In the genomic region with DNA sequence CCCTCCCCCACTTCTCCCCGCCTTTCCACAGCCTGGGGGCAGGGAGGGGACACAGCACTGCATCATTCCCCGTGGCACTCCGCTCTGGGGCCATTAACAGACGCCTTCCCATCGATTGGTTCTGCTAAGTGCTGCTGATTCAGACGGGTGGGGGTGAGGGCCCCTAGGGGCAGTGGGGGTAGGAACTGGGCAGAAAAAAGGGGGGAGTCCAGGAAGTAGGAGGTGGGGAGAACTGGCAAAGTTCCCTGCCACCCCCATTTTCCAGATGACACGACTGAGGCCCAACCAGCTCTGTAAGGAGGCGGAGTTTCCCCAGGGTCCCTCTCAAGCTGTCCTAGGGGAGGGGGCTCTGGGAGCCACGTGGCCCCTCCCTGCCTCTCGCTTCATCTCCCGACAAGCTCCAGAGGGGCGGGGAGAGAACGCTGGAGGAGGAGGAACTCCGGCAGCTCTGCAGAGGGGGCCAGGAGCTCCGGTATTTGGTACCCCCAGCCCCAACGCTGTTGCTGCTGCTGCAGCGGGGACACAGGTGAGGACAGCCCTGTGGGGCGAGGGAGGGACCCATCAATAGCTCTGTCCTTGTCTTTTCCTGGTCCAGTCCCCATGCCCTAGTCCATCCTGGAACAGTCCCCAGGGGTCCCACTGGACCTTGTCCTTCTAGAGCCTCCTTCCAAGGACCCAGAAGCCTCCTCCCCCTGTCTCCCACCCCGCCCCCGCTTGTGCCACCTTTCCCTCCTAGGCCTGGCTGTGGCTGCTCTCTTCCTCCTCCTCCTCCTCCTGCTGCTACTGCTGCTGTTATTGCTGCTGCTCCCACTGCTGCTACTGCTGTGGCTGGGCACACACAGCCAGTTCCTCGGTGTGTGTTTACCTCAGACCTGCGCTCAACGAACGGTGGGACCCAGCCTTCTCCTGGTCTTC, we compare ENCODE assay signal across 7 mouse cellular contexts. TPM values are rescaled to one million over a fixed set of nuclear protein-coding genes. Genes with fewer than 3 reads are reported as not detected.
DNase-seq lines count a peak whose midpoint lies in the region; ATAC-seq and TF ChIP-seq lines count a peak whose summit lies in the region.

A gene (plus strand): TSS at position 425 of the 915 bp plus-strand sequence.

- WGBS in forebrain, embryonic 10.5 days: 25% methylated on average over 24 of the region's 24 CpGs
- 28% methylated on average over 20 of the region's 24 CpGs for WGBS in midbrain, embryonic 14.5 days

- peaks cover 25% of the 10 kb centered on the region for H3K4me1 ChIP-seq in G1E (ENCODE audit: insufficient read depth, low read depth, low read length)
- H3K4me1 ChIP-seq in forebrain, embryonic 10.5 days: peaks cover 14% of the 10 kb centered on the region
- H3K4me1 ChIP-seq in midbrain, embryonic 14.5 days (ENCODE audit: control insufficient read depth, insufficient read depth, low read length): peaks cover 4% of the 10 kb centered on the region; the same call in 1 of the 2 replicates

- no peak for TF ChIP-seq POLR2A in brain, embryonic 14.5 days (IDR thresholded peaks at IDR 0.05; ENCODE audit: borderline replicate concordance, extremely low read depth, insufficient read depth, insufficient read length, poor library complexity, severe bottlenecking)

- no peak for ATAC-seq in G1E (ENCODE audit: extremely low read depth, insufficient number of reproducible peaks, low FRiP score, poor library complexity, severe bottlenecking)
- peak; percentile 65; the same call in 1 of the 2 replicates for ATAC-seq in midbrain, embryonic 14.5 days (ENCODE audit: low FRiP score, low TSS enrichment)

- DNase-seq in G1E (ENCODE audit: low spot score): peak; percentile 16
- peak; percentile 43 for DNase-seq in brain, embryonic 14.5 days (ENCODE audit: low read depth)
- no peak for DNase-seq in forebrain, embryonic 10.5 days (ENCODE audit: extremely low spot score, low spot score)
- DNase-seq in heart, postnatal 10 days: peak; percentile 33 to 42
- DNase-seq in left cerebral cortex, adult 2 months (ENCODE audit: extremely low spot score in 1 of 2, low spot score in 2 of 2): peak; percentile 32 to 52
- peak; percentile 36 for DNase-seq in midbrain, embryonic 14.5 days
- DNase-seq in c-Kit-positive CD71-positive TER-119-positive erythroid progenitor cells, embryonic 14.5 days (ENCODE audit: low spot score): no peak

- H3K27me3 ChIP-seq in G1E (ENCODE audit: insufficient read depth, low read length): peaks cover 7% of the 10 kb centered on the region; the same call in 1 of the 2 replicates
- no peaks in the 10 kb centered on the region for H3K27me3 ChIP-seq in forebrain, embryonic 10.5 days (ENCODE audit: poor library complexity, severe bottlenecking)
- no peaks in the 10 kb centered on the region for H3K27me3 ChIP-seq in midbrain, embryonic 14.5 days (ENCODE audit: control insufficient read depth, insufficient read depth, low read length)

- H3K9me3 ChIP-seq in G1E (replicated peaks): no peaks in the 10 kb centered on the region
- peaks cover 4% of the 10 kb centered on the region; the same call in 1 of the 2 replicates for H3K9me3 ChIP-seq in forebrain, embryonic 10.5 days
- H3K9me3 ChIP-seq in midbrain, embryonic 14.5 days (ENCODE audit: control insufficient read depth, low read length): no peaks in the 10 kb centered on the region; the same call in 1 of the 2 replicates

- peak within 1 kb of the TSS; percentile 54; the same call in 1 of the 2 replicates for H3K4me3 ChIP-seq in G1E (ENCODE audit: low read depth, low read length)
- H3K4me3 ChIP-seq in forebrain, embryonic 10.5 days: peak within 1 kb of the TSS; percentile 49
- H3K4me3 ChIP-seq in left cerebral cortex, adult 2 months: peak within 1 kb of the TSS; percentile 51
- peak within 1 kb of the TSS; percentile 32 for H3K4me3 ChIP-seq in midbrain, embryonic 14.5 days (replicated peaks; ENCODE audit: low read depth, low read length)

- intact Hi-C loops in heart, postnatal 10 days (cut with DNase I): no loop called here
- intact Hi-C loops in left cerebral cortex, adult 2 months (cut with DNase I): no loop called here

- peak within 1 kb of the TSS; percentile 35; the same call in 1 of the 2 replicates for H3K27ac ChIP-seq in forebrain, embryonic 10.5 days
- peak within 1 kb of the TSS; percentile 12 for H3K27ac ChIP-seq in left cerebral cortex, adult 2 months
- no peak within 1 kb of the TSS for H3K27ac ChIP-seq in midbrain, embryonic 14.5 days (replicated peaks; ENCODE audit: low read depth, low read length)

- peaks cover 32% of the 10 kb centered on the region for H3K36me3 ChIP-seq in G1E (replicated peaks)
- H3K36me3 ChIP-seq in forebrain, embryonic 10.5 days (replicated peaks): peaks cover 27% of the 10 kb centered on the region
- H3K36me3 ChIP-seq in midbrain, embryonic 14.5 days (ENCODE audit: control insufficient read depth, insufficient read depth, low read length): peaks cover 25% of the 10 kb centered on the region

- no peak for TF ChIP-seq CTCF in G1E (IDR thresholded peaks at IDR 0.05; ENCODE audit: low read depth, low read length)
- TF ChIP-seq CTCF in brain, embryonic 14.5 days (IDR thresholded peaks at IDR 0.05; ENCODE audit: borderline replicate concordance, extremely low read depth, insufficient read depth, insufficient read length): no peak
- TF ChIP-seq CTCF in left cerebral cortex, adult 2 months (IDR thresholded peaks at IDR 0.05): no peak

- peak within 1 kb of the TSS; percentile 50 for H3K4me2 ChIP-seq in midbrain, embryonic 14.5 days (ENCODE audit: low read length)

- H3K9ac ChIP-seq in midbrain, embryonic 14.5 days (replicated peaks; ENCODE audit: low read length): peak within 1 kb of the TSS; percentile 44; the same call in 1 of the 2 replicates

RNA-seq across cellular contexts. Expression of the gene that starts here (rescaled TPM):
- total RNA-seq in G1E (2014; fragmentation: Nextera tagmentation): 1.1 and 4.1 TPM in 2 replicates
- 0.23 and 0.27 TPM in 2 replicates for total RNA-seq in G1E (2017)
- polyA plus RNA-seq in G1E (2012): 0.28 and 0.41 TPM in 2 replicates
- 5.7 and 6.2 TPM in 2 replicates for polyA plus RNA-seq in brain, embryonic 14.5 days (2012; rRNA removed)
- 0.87 and 1.0 TPM in 2 replicates for polyA plus RNA-seq in forebrain, embryonic 10.5 days (2016; fragmentation: Nextera tagmentation; extraction: Ambion mirVana)
- total RNA-seq in heart, postnatal 10 days (2021): under 1 TPM; 0.79 to 0.94 TPM
- total RNA-seq in left cerebral cortex, adult 2 months (2021): 1 to 10 TPM; 7.7 to 9.3 TPM
- 1.7 and 2.3 TPM in 2 replicates for polyA plus RNA-seq in midbrain, embryonic 14.5 days (2014; fragmentation: Nextera tagmentation; extraction: Ambion mirVana)

Comparison
In these comparisons a context has a peak if more than half of its experiments do, and no peak if none do; other contexts are left out.
1. Peak in DNase-seq in heart, postnatal 10 days; RNA of the gene not detected or under 1 TPM.
2. DNase-seq: peak in G1E (single experiment), brain, embryonic 14.5 days (single experiment), left cerebral cortex, adult 2 months (2 of 2) and midbrain, embryonic 14.5 days (single experiment); none in forebrain, embryonic 10.5 days (single experiment) and c-Kit-positive CD71-positive TER-119-positive erythroid progenitor cells, embryonic 14.5 days (single experiment).
3. Peak in every context shown above with its lines, with median percentiles within 50 percentile points of each other: H3K4me3 ChIP-seq.